Mouse (Mus musculus) mature B cell (primary cell): ENCODE results near the gene Evpl.

Experiments
- in situ Hi-C: fragments of 300-500 bp; cut with MboI; formaldehyde crosslinking; loops from 2 replicates; pipeline ENCODE4 v1.14.3; 2019

Evpl gene

DNA sequence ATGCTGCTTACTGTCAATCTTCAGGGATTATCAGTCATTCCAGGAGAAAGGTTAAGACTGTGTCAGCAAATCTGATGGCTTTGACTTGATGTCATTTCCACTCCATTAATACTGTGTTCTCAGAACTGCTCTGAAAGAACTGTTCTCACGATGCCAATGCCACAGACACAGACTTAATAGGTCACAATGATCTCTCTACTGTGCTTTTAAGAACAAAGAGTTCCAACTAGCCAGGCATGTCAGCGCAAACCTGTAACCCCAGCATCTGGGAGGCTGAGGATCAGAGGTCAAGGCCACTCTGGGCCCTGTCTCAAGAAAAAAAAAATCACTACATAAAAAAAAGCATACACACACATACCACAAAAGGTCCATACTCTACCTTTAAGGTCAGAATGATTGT is 65.9 kb downstream of the Evpl start:
- in situ Hi-C loops: no loop called here
